In genomic region chr15:54120456-54120855, GRCm38 (mm10) we compare ENCODE assay signal across 21 mouse cellular contexts.
DNase-seq lines count a peak whose midpoint lies in the region; ATAC-seq and TF ChIP-seq lines count a peak whose summit lies in the region.
"Had no signal": no experiment of that assay in that cellular context is flagged by ENCODE, and none has a peak within 500 bp of the region (broad histone marks: within the 10 kb centered on the region; RNA-seq: fewer than 3 reads in every experiment).

No protein-coding gene starts in this region.

- TF ChIP-seq CTCF in C2C12 (IDR thresholded peaks at IDR 0.05; ENCODE audit: control insufficient read depth, insufficient read depth, insufficient read length) = no peak

- no peak overlapping the region for H3K4me3 ChIP-seq in C2C12 (ENCODE audit: insufficient read depth, poor library complexity, severe bottlenecking)
- H3K4me3 ChIP-seq: embryonic facial prominence, embryonic 12.5 days; forebrain, embryonic 12.5 days; heart, embryonic 15.5 days; hindbrain, embryonic 10.5 days; limb, embryonic 13.5 days; liver, embryonic 15.5 days; midbrain, embryonic 13.5 days; neural tube, embryonic 15.5 days had no signal

- H3K27me3 ChIP-seq in C2C12 (ENCODE audit: control insufficient read depth, insufficient read depth, insufficient read length) = no peaks in the 10 kb centered on the region
- H3K27me3 ChIP-seq: embryonic facial prominence, embryonic 12.5 days; forebrain, embryonic 12.5 days; heart, embryonic 15.5 days; limb, embryonic 13.5 days; liver, embryonic 15.5 days; midbrain, embryonic 13.5 days; neural tube, embryonic 15.5 days had no signal

- H3ac ChIP-seq in C2C12 (ENCODE audit: control insufficient read depth, insufficient read length, low read depth) = no peak overlapping the region

- no peaks in the 10 kb centered on the region for H3K79me2 ChIP-seq in C2C12 (ENCODE audit: control insufficient read depth, insufficient read depth)

- H3K79me3 ChIP-seq in C2C12 (ENCODE audit: low read depth) = no peaks in the 10 kb centered on the region

- peak; percentile 5 to 22 for DNase-seq in left cerebral cortex, adult 18-20 months (ENCODE audit: low spot score in 2 of 2)
- DNase-seq in left cerebral cortex, postnatal 4 days = no peak
- DNase-seq in 3T3-L1 (ENCODE audit: low read depth, low spot score) = peak; percentile 74
- peak; percentile 44 for DNase-seq in fibroblast of lung, adult 2 months (ENCODE audit: low read depth)
- no peak for DNase-seq in spleen, postnatal 4 days (ENCODE audit: low spot score in 2 of 2)
- DNase-seq: adrenal gland, postnatal 10 days; cerebellum, adult 2 months; kidney, adult 9 months; kidney, postnatal 4 days; layer of hippocampus, postnatal 36 days; thymus, postnatal 14 days had no signal

- ATAC-seq in erythroblast, adult 5-6 weeks (replicated peaks; ENCODE audit: low FRiP score, poor library complexity, severe bottlenecking) = no peak
- ATAC-seq: midbrain, embryonic 13.5 days had no signal

- H3K36me3 ChIP-seq in C2C12 (ENCODE audit: control insufficient read depth, insufficient read depth) = no peaks in the 10 kb centered on the region
- H3K36me3 ChIP-seq: embryonic facial prominence, embryonic 12.5 days; forebrain, embryonic 12.5 days; heart, embryonic 15.5 days; hindbrain, embryonic 10.5 days; limb, embryonic 13.5 days; liver, embryonic 15.5 days; midbrain, embryonic 13.5 days; neural tube, embryonic 15.5 days had no signal

- intact Hi-C loops in left cerebral cortex, postnatal 4 days (cut with DNase I) = no loop called here

TF ChIP-seq in C2C12, 6 proteins besides CTCF, POLR2A, EP300 and RAD21:
- TF ChIP-seq USF1 (IDR thresholded peaks at IDR 0.05; ENCODE audit: low read depth) (peak; percentile 81), CEBPB (IDR thresholded peaks at IDR 0.05; ENCODE audit: low read depth) (no peak), FOSL1 (IDR thresholded peaks at IDR 0.05; ENCODE audit: insufficient read depth, low read length, poor library complexity, severe bottlenecking) (peak; percentile 89), MAX (IDR thresholded peaks at IDR 0.05) (peak; percentile 97), MYOG (IDR thresholded peaks at IDR 0.05; ENCODE audit: control insufficient read depth, extremely low read depth, insufficient read length) (no peak), MYOD1 (IDR thresholded peaks at IDR 0.05; ENCODE audit: control insufficient read depth, insufficient read length, low read depth) (no peak)

Comparison
In these comparisons a context has a peak if more than half of its experiments do, and no peak if none do; other contexts are left out.
1. DNase-seq: peak in left cerebral cortex, adult 18-20 months (2 of 2), 3T3-L1 (single experiment) and fibroblast of lung, adult 2 months (single experiment); none in left cerebral cortex, postnatal 4 days (single experiment) and spleen, postnatal 4 days (0 of 2).